Mouse (Mus musculus): Measurements from ENCODE around the gene Ankrd23.

Gene Ankrd23

GRCm38 (mm10) chr1:36563197-36563596 is 26.5 kb upstream of the Ankrd23 start:
- no peak for DNase-seq

DNA sequence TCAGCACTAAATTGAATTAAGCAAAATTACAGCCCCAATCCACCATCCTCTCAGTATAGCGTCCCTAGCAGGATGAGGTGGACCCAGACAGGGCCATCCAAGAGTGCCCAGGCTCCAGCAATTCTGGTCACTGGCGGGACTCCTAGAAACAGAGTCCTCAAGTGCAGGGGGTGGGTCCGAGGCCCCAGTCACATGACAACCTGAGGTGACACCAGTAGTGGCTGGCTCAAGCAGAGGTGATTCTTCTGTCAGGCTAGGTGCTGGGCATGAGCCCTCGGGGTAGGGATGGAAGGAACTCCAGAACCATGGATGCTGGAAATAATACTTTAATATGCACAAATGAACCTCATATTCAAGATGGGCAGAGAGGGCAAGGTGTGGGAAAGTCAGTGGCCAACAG is 25.7 kb upstream of the Ankrd23 start:
- DNase-seq: no peak

GRCm38 (mm10) chr1:36560903-36561302 is 24.2 kb upstream of the Ankrd23 start:
- no peak for DNase-seq

- no peak for DNase-seq
Observed at GRCm38 (mm10) chr1:36559888-36560287, 23.2 kb upstream of the Ankrd23 start.

GRCm38 (mm10) chr1:36559256-36559655 is 22.6 kb upstream of the Ankrd23 start:
- DNase-seq: no peak

DNA sequence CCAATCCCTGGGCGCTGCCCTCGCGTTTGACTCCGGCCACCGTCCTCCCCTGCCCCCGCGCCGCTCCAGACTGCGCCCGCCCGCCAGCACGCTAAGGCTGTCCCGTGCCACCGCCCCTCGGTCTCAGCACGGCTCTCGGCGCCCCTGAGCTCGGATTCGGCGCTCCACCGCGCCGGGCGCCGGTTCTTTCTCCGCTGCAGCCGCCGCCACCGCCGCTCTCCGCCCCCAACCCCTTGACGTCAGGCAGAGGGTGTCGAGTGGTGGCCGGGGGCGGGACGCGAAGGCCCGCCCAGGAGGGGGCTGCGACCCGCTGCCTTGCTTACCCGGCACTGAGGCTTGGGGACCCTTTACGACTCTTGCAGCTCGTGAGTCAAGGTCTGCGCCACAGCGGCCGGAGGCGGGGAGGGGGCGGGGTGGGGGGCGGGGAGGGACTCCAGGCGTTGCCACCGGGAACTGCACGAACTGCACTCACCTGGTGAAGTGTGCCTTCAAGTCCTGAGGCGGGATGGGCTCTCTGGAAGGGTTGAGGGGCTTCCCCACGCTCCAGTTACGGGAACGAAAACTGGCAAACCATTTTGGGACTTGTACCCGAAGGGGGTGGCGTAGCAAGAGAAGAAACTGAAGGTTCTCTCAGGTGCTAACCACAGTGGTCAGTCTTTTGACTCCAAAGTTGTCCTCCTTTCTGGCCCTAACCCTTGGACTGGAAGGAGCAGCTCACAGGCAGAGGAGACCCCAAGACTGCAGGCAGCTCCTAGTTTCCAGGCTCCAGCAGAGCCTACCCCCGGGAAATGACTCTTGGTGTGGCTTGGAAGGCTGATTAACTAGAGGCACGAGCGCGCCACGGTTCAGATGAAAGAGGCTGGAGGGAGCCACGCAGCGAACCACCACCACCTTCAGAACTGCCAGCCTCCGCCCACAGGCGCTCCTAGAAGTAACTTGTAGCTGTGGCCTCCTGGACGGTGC is 21.6 kb upstream of the Ankrd23 start, which contains the start of gene Sema4c:
Gene Sema4c, minus strand, starts transcription at position 319 of the 963 bp plus-strand sequence.
- peak; percentile 82 to 84 for DNase-seq

DNA sequence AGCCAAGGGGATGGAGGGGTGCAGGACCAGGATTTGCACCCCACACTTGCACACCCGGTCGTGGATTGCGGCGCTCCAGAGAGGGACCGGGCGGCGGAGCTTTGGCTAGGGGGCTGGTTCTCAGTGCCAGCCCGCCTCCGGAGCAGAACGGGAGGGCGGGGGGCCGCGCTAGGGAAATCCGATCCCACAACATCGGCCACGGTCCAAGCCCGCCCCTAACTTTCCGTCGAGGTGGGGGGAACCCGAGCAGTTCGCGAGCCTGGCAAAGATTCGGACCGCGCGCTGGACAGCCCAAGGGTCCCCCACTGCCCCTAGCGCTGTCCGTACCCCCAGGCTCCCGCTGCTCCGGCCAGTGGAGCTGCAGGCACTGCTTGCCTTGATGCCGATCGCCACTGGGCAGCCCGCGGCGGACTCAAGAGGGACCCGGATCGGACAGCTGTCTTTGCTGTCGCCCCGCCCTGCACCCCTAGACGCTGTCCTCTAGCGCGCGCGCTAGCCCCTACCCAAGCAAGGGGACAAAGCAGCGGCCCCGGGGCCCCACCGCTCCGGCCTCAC is 20.9 kb upstream of the Ankrd23 start:
- peak; percentile 81 to 82 for DNase-seq

DNA sequence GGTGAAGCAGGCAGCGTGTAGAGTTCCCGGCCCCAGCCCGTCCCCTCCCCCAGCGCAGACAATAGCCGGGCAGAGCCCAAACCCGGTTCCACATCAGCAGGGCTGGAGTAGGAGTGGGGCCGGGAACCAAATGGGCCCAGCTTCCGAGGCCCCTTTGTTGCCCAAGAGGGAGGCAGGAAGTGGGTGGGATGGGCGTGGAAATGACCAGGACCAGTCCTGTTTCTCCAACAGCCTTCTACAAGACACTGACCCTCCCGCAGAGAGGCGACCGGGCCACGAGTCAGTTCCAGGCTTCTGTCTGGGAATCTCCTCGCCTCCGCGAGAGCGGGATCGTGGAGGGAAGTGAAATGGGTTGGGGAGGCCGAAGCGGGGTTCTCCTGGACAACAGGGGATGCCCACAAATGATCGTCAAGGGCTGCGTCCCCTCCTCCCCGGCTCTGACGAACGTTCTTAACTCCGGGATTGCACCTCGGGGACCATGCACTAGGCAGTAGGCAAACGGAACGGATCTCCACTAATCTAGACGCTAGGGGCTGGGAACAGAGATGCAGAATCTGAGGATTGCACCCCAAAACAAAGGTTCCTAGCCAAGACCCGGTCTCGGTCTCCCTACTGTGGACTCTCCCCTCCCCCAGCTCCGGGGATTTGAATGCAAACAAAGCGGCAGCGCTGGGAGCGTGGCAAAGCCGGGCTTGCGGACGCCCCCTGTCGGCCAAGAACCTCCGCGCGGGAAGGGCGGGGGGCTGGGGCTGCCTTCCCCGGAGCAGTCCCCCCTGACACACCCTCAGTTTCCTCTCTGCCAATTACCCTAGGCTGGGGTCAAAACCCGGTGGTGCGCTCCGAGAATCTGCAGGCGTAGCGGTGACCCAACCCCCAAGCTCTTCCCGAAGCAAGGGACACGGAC is 20.1 kb upstream of the Ankrd23 start:
- DNase-seq: peak; percentile 96 to 98

DNA sequence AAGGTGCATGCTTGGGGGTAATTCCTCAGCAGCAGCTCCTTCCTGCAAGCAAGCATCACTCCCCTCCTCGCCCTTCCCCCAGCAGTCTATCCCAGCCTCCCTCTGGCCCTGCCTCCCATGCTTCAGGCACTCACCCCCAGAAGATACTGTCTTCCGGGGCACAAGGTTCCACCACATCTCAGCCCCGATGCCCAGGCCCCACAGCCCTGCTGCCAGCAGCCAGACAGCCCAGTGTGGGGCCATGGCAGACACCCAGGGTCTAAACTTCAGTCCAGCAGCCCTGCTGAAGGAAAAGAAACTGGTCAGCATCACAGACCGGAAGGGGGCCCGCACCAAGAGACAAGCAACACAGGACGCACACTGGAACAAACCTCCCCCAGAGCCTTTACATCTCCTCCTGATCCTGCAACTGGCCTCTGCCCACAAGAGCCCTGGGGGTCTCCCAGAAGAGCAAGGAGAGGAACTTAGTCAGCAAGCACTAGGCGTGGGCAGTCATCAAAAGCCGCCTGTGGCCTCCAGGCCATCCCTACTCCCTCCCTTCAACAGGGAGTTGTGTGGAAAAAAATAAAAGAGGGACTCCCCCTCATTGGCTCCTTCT is 19.2 kb upstream of the Ankrd23 start:
- peak; percentile 69 to 75 for DNase-seq

GRCm38 (mm10) chr1:36554633-36555399 is 18.1 kb upstream of the Ankrd23 start:
- peak; percentile 43 to 47 for DNase-seq

GRCm38 (mm10) chr1:36552506-36552905 is 15.8 kb upstream of the Ankrd23 start:
- DNase-seq: peak; percentile 90

DNA sequence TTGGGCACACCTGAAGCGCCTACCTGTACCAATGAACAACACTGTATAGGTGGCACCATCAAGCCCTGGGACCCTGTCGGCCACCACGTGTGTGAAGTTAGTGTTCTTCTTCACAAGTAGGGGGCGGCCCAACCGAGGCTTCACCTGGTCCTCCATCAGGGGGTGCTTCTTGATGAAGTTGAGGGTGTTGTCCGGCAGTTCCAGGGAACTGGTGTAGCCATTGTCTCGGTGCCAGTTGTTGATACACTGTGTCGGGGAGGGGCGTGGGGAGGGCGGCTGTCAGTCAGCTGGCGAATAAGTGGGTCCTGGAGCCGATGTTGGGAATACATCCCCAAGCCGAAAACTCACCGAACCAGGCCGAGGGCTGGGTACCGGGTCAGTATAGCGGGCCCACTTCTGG is 15.2 kb upstream of the Ankrd23 start:
- DNase-seq: peak; percentile 54 to 58

DNA sequence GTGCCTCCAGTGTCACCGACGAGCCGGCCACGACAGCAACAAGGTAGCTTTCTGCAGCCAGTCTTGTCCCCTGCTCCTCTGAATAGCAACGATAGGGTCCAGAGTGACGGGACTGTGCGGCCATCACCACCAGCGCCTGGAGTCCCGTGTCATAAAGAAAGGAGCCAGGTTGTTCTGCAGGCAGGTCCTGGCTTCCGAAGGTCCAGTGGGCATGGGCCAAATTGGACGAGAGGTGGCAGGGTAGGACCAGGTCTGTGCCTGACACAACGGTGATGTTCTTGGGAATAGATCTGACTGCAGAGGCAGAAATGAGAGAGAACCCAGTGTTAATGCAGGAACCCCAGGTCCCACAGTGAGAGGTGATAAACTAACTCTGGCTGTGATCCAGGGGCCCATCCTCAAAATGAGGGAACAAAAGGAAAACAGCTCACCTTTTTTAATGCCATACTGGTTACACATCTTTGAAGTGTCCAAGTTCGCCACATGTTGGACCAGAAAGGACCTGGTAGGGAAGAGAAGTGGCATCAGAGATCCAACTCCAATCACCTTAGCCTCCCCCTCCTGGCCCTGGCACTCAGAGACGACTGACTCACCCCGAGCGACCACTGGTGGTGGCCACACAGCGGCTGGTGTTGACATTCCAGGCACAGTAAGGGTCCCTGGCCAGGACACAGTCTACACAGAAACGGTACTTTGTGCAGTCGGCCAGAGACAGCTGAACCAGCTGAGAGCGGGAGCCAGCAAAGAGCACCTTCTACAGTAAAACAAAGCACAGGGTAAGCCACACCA is 13.6 kb upstream of the Ankrd23 start:
- peak; percentile 72 to 76 for DNase-seq

- DNase-seq: no peak
Observed at GRCm38 (mm10) chr1:36549491-36549890, 12.8 kb upstream of the Ankrd23 start.

- DNase-seq: no peak
Observed at GRCm38 (mm10) chr1:36548771-36549170, 12.1 kb upstream of the Ankrd23 start.

GRCm38 (mm10) chr1:36547981-36548598 is 11.4 kb upstream of the Ankrd23 start:
- DNase-seq: peak; percentile 55 to 76

DNA sequence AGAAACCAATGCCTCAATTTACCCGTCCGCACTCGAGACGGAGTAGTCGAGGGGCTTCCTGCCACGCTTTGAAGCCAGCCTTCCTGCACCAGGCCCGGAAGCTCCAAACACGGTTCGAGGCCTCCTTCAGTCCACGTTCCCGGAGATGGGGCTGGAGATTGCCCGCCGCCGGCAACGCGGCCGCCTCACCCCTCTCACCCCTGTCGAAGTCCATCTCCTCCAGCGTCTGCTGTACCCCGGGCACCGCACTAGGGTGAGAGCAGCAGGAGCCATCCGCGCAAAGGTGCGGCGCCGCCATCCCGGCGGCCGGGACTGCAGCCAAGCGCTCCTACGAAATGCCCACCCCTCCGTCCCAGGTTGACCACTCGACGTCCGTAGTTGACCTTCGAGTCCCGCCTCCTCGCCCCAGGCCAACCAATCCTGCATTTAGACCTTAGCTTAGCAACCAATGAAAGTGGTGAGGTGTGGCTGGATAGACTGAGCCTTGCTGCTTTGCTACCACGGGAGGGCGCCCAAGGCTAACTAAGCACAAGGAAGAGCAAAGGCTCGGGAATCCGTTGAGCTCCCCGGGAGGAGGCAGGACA is 10.3 kb upstream of the Ankrd23 start, which contains the start of gene Ankrd39:
Gene Ankrd39, minus strand, starts transcription at position 558 of the 584 bp plus-strand sequence.
- peak; percentile 97 to 98 for DNase-seq

- DNase-seq: peak in 1 of 2 experiments; percentile 66
Observed at GRCm38 (mm10) chr1:36545845-36546600, 9.3 kb upstream of the Ankrd23 start.

GRCm38 (mm10) chr1:36545382-36545781 is 8.7 kb upstream of the Ankrd23 start:
- no peak for DNase-seq

Data from cerebellum, postnatal 25 days (tissue).